Mouse (Mus musculus) layer of hippocampus, postnatal 25 days (tissue): Measurements from ENCODE around the gene Wdr18. TPM values are rescaled to one million over a fixed set of nuclear protein-coding genes. Genes with fewer than 3 reads are reported as not detected.
"Not testable (repeated sequence)": the region's sequence is repeated elsewhere in the genome, so short reads cannot be mapped to it uniquely, and the experiment has no call there.

Experiments used
- DNase-seq, 2 experiments: peaks; one replicate each; pipeline ENCODE4 v3.0.0; 2022; ENCODE audit warnings: mixed read lengths in 2 of 2, low spot score in 1 of 2; ENCODE audit errors: extremely low spot score in 1 of 2
- total RNA-seq, 2 experiments: library from RNA; stranded (reverse); gene quantifications; 2 replicates each; pipeline ENCODE4 v1.2.3; 2021

Gene Wdr18
- total RNA-seq, 2 experiments from 2014 or later, result 42.9 to 45.8 TPM

DNA sequence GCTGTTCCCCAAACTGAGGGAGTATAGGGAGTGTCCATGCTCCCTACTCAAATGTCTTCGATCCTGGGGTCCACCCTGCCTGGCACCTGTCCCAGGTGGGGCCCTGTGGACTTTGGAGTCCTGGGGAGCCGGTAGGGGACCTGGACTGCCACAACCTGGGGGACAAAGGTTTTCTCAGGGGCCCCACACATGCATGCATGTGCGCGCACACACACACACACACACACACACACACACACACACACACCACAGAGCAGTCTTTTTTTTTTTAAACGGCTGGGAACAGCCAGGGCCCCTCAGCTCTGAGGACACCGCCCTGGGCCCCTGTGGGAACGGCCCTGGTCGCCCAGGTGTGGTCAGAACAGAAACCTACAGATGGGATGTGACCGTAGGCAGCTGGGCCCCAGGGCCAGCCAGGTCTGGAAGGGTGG is 16.5 kb upstream of the Wdr18 start:
- DNase-seq, result no peak

DNA sequence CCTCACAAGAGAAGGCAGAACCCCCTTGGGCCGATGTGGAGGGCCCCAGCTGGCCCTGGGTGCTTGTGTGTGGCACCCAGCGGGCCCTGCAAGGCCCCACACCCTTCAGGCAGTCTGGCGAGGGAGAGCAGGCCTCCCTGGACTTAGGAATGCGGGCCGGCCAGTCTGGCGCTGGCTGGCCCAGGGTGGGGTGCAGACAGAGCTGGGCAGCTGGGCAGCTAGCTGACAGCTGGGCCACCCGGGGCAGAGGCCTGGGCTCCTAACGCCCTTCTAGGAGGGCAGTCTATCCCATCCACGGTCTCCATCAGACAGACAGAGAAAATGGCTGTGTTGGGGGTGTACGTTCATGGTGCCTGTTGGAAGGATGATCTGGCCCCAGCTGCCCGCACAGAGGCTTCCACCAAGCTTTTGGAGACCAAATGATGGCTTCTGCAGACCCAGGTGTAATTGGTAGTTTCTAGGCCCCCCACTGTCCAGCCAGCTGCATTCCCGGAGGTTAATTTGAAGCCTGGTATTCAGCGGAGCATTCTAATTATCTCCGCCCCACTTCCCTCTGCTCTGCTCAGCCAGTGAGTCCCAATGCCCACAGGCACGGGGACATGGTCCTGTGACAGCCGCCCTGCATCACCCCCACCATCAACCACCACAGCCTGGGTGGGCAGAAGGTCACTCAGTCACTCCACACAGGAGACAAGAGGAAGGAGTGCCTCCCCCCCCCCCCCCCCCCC is 14.3 kb upstream of the Wdr18 start:
- no peak for DNase-seq

DNA sequence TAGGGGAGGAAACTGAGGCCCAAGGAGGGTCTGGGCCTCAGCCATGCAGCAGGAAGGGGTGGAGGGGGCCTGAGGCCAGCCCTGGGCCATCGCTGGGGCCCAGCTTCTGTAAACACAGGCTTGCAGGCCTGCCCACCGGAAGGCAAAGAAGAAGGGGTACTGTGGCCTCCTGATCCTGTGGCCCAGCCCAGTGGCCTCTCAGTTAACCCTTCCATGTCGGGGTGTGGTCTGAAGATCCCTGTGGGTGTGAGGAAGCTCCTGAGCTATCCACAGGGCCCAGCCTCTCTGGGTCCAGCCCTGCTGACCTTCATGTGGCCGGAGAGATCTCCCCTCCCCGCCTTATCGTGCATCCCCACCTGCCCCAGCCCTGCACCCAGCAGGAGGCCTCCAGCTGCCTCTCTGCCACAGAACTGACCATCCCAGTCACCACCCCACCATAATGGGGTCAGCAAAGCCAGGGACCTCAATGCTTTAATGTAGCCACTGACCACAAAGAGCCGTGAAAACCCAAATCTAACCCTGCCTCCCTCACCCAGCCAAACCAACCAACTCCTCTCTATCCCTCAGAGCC is 13.1 kb upstream of the Wdr18 start:
- no peak for DNase-seq

DNA sequence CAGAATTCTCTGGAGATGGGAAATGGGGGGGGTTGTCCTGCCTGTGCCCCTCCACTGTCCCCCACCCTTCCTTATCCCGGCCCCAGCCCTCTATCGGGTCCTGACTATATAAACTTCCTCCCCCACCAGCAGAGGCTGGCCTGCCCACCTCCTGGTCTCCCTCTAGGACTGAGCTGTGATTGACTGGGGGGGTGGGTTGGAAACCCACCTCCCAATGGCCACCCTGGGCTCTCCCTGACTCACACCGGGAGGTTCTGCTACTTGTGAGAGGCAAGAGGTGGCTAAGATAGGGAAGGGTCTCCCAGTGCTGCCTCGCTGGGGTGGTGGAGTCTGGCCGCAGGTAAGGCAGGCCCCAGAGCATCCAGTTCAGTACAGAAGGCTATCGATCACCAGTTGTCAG is 12.4 kb upstream of the Wdr18 start:
- no peak for DNase-seq

DNA sequence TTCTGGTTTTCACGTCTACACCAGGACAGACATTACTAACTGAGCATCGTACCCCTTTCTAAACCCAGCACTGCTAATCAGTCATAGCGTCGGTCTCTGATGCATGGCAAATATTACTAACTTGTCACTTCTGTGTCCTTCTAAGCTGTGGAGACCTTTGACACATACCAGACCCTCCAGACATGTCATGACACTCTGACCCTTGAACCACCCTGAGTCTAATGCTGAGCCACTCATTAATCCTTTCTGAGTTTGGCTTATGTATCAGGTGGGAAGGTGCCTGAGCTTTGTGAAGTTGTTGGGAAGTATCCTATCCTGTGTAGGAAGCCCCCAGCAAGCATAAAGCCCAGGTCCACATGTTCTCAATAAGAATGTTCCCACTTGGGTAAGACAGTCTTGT is 10.1 kb upstream of the Wdr18 start:
- DNase-seq, result no peak

DNA sequence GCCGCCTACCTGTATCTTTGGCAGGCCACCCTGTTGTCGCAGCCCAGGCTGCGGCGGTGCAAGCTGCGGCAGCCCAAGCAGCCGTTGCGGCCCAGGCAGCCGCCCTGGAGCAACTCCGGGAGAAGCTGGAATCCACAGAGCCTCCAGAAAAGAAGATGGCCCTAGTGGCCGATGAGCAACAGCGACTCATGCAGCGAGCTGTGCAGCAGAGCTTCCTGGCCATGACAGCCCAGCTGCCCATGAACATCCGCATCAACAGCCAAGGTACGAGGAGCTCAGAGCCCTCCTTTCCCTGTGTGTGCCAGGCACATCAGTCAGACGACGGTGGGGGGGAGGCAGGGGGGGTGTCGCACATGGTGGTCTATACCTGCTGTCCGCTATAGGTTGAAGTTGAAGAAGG is 9.3 kb upstream of the Wdr18 start:
- DNase-seq, result no peak

DNA sequence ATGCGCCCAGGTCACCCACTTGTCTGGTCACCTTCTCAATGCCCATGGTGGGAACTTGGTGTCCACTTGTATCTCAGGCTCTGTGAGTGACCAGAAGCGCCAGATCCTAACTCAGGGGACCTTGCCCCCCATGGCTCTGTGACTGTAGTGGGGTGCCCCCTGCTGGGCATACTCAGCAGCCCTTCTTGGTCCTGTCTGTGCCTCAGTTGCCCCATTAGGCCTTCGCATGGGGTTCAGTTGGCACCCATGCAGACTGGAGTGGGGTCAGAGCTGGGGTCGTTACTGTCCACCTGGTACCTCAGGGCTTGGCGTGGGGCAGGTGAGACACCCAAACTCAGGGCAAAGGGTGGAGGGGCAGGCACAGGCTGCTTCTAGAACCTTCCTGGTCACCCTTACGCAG is 6.0 kb upstream of the Wdr18 start:
- peak in 1 of 2 experiments; percentile 66 for DNase-seq

DNA sequence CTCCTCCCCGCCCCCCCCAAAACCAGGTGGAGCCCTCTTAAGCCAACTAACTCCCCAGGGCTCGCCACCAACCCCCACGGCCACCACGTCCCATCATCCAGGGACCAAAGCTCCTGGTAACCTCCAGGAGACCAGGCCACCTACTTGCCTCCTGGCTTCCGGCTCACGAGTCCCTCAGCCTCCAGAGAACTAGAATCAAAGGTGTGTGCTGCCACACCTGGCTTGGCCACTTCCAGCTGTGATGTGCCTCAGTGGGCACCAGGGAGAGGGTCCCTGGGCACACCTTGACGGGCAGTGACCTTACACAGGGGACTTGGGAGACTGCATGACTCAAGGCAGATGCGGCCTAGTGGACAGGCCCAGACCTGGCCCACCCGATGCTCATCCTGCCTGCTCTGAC is 4.3 kb upstream of the Wdr18 start:
- DNase-seq, result no peak

DNA sequence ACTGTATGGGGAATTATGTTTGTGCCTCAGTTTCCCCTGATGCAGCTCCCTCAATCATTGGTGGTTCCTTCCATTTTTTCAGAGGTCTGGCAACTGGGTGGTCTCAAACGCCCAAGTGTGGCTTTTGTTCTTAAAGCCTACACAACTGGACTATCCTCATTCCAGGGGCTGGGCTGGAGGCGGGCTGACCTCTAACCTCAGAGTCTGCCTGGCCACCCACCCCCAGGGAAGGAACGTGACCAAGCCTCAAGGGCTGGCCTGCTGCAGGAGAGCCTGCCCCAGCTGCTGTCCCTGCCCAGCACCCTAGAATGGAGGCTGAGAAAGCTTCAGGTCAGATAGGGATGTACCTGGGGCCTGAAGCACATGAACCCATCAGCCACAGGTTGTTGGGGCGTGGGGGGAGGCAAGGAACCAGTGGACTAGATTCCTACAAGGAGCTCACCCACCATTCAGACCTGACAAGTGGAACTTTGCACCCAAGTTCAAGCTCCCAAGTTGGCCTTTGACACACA is 3.3 kb upstream of the Wdr18 start:
- no peak for DNase-seq

DNA sequence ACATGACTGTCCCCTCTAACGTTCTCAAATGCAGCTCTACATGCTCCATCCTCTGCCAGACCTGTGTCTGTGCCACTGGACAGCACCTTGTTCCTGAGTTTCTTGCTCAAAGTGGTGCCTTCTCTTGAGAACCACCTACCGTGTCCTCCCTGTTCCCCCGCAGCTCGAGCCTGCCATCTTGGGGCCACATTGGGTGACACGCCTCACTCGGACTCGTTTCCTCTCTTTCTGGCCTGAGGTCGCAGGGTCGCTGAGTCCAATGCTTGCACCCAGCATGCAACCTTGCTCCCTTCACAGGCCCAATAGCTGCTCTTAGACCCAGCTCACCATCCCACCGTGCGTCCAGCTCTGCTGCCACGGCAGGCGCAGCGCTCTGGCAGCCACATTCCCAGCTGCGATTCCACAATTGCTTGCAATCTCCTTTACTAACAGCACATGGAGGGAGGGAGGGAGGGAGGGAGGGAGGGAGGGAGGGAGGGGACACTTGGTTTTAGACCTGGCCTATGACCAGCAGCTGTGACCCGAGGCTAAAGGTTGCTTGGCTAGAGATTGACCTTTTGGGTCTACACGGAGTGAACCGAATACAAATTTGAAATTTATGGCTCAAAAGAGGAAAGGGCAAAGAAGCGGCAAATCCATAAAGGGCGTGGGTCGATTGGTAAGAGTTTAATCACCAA is 1.7 kb upstream of the Wdr18 start:
- DNase-seq, result peak; percentile 66 to 74

DNA sequence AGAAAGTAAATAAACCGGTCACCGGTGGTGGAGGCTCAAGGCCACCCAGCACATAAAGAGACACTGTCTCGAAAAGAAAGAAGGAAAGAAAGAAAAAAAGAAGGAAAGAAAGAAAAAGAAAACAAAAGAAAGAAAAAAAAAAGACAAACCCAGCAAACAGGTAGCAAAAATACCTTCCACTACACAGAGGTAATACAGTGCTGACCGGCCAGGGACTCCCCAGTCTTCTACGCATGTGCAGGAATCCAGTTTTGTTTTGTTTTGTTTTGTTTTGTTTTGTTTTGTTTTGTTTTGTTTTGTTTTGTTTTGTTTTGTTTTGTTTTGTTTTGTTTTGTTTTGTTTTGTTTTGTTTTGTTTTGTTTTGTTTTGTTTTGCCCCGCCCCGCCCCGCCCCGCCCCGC is 540 bp upstream of the Wdr18 start:
- DNase-seq, result not testable (repeated sequence)

DNA sequence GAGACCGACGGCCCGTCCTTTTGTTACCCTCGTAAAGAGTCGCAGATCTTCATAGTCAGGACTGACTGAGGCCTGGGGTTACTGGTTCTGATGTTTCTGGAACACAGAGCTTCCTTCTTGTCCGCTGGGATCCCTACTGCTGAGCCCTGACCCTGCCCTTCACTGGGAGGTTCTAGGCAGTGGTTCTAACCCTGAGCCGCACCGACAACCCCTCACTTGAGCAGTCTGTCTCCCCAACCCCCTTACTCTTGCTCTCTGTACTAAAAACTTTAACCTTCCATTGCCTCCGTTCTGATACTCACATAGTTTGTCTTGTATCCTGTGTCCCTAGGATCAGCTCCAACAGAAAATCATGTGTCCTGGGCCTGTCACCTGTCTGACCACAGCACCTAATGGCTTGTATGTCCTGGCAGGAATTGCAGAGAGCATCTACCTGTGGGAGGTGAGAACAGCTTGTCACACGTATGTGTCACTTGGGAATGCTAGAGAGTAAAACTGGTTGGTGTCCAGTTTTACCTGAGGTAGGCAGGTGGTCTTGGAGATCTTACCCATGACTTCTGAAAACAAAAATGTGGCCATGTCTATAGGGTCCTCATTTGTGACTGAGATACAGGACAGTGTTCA is 831 bp downstream of the Wdr18 start:
- DNase-seq, result no peak

DNA sequence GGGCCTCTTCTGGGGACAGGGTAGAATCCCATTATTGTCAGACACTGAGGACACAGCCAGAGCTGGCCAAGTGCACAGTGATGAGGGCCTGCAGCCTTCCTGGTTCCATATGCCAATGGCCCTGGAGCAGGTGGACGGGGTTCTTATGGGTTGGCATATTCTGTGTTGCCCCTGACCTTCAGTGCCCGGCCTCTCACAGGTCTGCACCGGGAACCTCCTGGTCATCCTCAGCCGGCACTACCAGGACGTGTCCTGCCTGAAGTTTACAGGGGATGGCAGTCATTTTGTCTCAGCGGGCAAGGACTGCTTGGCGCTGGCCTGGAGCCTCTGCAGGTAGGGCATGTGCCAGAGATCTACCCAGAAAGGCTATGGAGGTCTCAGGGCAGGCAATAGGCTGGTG is 4.8 kb downstream of the Wdr18 start:
- DNase-seq, result no peak

DNA sequence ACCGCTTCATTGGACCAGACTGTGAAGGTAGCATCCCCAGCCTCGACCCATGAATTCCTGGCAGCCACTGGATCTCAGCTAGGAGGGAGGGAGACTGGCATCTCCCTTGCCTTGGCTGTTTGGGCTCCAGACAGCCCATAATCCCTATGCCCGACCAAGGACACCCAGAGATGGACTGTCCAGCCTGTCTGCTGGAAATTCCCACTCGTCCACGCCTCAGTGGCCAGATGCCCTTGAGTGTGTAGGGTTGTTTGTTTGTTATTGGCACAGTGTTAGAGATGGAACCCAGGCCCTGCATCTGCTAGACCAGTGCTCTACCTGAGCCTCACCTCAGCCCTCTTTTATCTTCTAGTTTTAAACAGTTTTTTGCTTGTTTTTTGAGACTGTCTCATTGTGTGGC is 5.4 kb downstream of the Wdr18 start:
- no peak for DNase-seq

DNA sequence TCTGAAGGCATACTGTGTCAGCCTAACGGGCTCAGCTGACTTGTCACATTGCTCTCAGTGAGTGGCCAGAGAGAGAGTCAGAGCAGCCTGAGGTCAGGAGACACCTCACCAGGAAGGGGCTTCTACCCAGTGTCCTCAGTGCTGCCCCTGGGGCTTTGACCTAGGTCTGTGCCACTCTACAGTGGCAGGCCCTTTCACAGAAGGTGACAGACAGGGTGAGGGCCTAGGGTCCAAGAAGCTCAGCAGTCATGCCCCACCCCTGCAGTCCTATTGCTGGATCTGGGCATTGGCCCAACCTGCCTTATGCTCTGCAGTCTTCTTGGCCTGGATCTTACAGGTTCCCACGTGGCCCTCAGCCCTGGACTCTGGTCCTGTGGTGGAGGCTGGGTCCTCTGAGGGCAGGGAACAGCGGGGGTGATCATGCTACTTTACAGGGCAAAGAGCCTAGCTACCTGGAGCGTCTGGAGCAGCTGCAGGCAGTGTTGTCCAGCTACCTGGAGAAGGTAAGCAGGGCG is 7.0 kb downstream of the Wdr18 start:
- DNase-seq, result no peak

DNA sequence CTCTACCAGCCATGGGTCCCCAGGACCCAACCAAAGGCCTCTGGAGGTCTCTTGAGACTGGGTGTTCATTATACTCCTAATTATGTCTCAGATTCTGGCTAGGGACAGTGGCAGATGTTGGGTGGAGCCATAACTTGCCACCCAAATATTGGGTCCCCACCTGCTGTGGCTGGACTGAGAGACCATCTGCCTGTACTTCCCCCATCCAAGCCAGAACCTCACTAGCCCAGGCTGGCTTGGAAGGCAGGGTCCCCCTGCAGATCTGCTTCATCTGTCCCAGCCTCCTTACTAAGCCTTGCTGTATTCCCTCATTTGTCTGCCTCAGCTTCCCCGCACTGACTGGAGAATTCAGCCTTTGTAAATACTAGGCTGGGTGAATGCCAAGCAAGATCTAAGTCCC is 8.2 kb downstream of the Wdr18 start:
- no peak for DNase-seq

DNA sequence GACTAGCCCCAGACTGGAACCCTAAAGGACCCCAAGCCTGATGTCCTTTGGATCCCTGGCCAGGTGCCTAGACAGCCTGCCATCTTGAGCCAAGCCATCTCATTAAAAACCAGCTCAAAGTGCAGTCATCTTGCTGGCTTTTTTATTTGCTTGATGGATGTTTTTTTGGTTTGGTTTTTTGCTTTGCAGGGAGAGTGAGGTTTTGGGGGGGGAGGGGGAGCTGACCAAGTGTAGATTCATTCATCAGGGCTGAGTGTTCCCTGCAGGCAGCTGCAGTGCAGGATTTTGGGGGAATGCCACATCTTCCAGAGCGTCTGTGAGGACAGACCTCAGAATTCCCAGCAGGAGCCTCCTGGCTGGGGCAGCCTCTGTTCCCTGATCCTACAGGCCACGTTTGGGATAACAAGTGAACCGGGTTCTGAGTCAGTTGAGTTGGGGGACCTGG is 9.2 kb downstream of the Wdr18 start:
- no peak for DNase-seq

DNA sequence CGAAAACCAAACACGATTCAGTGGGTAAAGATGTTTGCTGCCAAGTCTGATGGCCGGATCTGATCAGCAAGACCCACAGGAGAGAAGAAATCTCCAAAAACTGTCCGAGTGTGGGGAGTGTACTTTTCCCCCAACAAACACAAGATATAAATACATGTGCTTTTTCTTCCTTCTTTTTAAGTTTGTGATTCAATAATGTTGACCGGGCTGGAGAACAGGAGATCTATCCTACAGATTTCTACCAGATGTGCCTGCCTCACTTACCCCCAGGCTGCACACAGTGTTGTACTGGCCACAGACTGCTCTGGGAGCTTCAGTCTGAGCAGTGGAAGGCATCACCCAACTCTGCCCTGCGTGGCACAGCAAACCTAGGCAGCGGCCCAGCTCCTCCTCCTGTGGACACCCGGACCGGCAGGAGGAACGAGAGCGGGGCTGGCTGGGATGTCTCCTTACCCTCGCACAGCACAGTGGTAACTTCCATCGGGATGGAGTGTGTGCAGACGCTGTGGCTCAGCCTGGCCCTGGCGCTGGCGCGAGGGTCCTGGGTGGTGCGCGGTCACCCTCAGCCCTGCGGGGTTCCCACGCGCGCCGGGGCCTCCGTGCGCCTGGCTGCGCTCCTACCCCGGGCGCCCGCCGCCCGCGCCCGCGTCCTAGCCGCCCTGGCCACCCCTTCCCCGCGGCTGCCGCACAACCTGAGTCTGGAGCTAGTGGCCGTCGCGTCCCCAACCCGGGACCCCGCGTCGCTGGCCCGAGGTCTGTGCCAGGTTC is 10.6 kb downstream of the Wdr18 start, which contains the start of gene Grin3b:
Grin3b (plus strand) TSS at position 301 of the 768 bp plus-strand sequence.
- DNase-seq, result no peak

DNA sequence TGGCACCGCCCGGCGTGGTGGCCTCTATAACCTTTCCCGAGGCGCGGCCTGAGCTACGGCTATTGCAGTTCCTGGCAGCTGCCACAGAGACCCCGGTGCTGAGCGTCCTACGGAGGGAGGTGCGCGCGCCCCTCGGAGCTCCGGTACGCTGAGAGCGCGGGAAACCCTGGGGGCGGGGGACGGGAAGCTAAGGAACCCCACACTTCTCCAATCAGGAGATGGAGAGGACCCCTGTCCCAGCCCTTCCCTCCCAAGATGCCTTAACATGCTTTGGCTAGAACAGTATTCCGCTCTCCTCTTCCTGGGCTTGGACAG is 11.2 kb downstream of the Wdr18 start:
- DNase-seq, result no peak

DNA sequence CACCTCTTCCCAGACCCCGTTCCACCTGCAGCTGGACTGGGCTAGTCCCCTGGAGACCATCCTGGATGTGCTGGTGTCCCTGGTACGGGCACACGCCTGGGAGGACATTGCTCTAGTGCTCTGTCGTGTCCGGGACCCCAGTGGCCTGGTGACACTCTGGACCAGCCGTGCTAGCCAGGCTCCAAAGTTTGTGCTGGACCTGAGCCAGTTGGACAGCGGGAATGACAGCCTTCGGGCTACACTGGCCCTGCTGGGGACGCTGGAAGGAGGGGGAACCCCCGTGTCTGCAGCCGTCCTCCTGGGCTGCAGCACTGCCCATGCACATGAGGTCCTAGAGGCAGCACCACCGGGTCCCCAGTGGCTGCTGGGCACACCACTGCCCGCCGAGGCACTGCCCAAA is 12.9 kb downstream of the Wdr18 start:
- no peak for DNase-seq
